Mouse (Mus musculus) activated CD4-positive, CD25-positive, alpha-beta regulatory T cell, adult 9 weeks (primary cell): ENCODE measurements around the gene Rhog. TPM values are rescaled to one million over a fixed set of nuclear protein-coding genes. Genes with fewer than 3 reads are reported as not detected.

Experiments
- polyA plus RNA-seq: library from polyadenylated mRNA; unstranded; fragments of 100-300 nt; shearing (Covaris generic); gene quantifications from one replicate; pipeline ENCODE4 v1.2.1, GENCODE M21; 2017

Gene Rhog
- 332 TPM for polyA plus RNA-seq

DNA sequence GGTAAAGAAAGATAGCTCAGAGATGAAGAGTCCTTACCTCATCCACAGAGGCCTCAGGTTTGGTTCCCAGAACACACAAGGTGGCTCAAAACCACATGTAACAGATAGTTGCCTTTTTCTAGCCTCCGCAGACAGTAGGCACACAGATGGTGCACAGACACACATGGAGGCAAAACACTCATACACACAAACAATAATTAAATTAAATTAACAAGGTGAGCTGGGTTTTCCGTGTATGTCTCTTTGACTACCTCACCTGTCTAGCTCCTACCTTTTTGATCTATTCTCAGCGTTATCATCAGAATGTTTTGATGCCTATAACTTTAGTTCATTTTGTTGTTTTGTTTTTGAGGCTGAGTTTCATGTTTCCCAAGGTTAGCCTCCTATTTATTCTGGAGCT, at the start of gene Rhog:
Gene Rhog (minus strand): TSS at position 101 of the 400 bp plus-strand sequence.

DNA sequence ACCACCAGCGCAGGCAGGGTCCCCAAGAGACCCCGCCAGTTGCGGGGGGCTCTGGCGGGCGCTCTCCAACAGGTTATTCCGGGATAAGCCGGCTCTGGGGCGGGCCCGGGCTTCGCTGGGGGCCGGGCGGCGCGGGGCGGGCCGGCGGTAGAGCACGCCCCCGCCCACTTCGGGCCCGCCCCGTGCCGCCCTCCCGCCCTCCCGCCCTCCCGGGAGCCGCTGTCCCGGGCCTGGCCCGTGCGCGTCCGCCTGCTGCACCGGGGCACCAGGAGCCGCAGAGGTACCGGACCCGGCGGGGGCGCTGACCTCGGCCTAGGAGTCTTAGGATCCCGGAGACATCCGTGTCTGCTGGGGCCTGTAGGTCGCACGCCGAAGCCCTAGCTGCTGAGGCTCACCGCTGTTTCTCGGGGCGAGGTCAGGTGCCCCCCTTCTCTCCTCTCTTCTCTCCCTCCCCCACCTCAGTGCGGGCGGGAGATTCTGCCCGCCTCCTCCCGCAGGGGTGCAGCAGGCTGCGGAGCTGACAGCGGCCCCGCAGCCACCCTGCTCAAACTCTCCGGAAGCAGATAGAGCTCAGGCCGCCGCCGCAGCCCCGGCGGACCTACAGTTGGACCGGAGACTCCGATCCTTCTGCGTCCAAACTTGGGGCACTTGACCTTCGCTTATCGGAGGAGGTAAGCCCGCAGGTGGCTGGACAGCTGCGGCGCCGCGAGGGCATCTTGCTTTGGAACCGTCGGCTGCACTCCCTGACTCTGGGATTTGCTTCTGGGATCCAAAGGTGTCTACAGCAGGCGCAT, 11.9 kb upstream of the Rhog start, which contains the start of gene Stim1:
Gene Stim1 (plus strand): TSS at position 206 of the 794 bp plus-strand sequence.

DNA sequence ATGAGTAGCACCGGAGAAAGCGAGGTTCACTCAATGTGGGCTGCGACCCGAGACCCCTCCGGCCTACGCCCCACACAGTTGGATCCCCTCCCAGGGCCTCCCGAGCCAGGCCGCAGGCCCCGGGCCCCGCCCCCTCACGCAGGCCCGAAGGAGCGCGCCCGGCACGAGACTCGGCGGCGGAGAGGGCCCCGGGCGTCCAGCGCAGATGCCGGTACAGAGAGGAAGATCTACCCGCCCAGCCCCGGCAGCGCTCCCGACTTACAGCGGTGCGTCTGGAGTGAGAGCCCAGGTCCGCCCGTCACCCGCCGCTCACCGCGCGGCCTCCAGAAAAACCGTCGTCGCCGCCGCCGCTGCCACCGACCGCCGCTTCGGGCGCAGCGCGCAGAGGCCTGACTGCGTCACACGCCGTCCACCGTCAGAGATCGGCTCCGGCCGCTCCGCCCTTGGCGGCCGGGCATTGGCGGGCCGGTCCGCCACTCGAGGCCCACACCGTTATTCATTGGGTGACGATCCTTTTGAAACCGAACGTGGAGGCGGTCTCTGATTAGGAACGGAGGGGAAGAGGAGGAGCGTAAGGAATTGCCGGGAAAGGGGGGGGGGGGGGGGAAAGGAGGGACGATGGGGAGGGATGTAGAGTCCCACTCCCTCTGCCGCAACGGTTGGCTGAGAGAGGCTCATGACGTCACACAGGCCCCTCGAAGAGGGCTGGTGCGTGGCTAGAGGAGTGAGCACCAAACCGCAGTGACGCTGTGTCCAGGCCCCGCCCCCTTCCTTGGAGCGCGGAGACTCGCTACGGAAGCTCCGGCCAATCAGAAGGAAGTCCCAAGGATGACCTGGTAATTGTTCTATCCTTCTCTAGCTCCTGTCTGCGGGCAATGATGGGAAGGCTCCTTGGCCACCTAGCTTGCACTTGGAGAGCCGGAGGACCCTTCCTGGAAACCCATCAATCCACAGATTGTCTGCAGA, 45.8 kb downstream of the Rhog start, which contains the start of the genes Nup98 and Pgap2:
Gene Nup98 (minus strand): TSS at position 421 of the 966 bp plus-strand sequence.
Gene Pgap2 (plus strand): TSS at position 453 of the 966 bp plus-strand sequence.

Other genes starting within 250 kb of the Rhog start
- 8.1 TPM for gene Il18bp, start 237.4 kb downstream of the Rhog start, polyA plus RNA-seq
- 25.2 TPM for gene Rnf121, start 190.6 kb downstream of the Rhog start, polyA plus RNA-seq
- 28.5 TPM for gene Xndc1, start 190.5 kb downstream of the Rhog start, polyA plus RNA-seq
- 1.3 TPM for gene Xntrpc, start 190.3 kb downstream of the Rhog start, polyA plus RNA-seq
- gene Trpc2, start 172.9 kb downstream of the Rhog start, polyA plus RNA-seq, result not detected
- gene Art1, start 154.3 kb downstream of the Rhog start, polyA plus RNA-seq, result not detected
- gene Art5, start 146.6 kb downstream of the Rhog start, polyA plus RNA-seq, result 0.77 TPM
- gene Chrna10, start 139.2 kb downstream of the Rhog start, polyA plus RNA-seq, result not detected
- gene Nup98, start 45.9 kb downstream of the Rhog start, polyA plus RNA-seq, result 27.0 TPM
- gene Pgap2, start 45.8 kb downstream of the Rhog start, polyA plus RNA-seq, result 48.2 TPM
- gene Stim1, start 11.8 kb upstream of the Rhog start, polyA plus RNA-seq, result 92.2 TPM
- 54.6 TPM for gene Rrm1, start 185.6 kb upstream of the Rhog start, polyA plus RNA-seq
- not detected for gene Olfr543, start 225.6 kb upstream of the Rhog start, polyA plus RNA-seq
- not detected for gene Olfr544, start 232.3 kb upstream of the Rhog start, polyA plus RNA-seq
- 0.09 TPM for gene Olfr545, start 243.5 kb upstream of the Rhog start, polyA plus RNA-seq